Comparison of ENCODE assay signal across 22 mouse cellular contexts in the genomic region with DNA sequence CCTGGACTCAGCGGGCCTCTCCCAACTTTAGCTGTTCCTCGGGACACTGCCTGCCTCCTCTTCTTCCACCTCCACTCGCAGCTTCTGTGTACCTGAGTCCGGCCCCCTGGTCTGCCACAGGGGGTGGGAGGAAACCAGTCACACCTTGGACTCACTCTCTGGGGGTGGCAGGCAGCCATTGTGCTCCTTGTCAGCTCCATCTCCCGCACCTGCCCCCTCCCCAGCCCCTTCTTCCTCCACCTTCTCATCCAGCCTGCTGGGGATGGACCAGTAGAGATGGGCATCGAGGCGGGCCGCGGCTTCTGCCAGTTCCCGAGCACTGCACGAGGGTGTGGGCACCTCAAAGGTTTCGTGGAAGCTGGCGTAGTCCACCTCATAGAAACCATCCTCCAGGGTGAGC. TPM values are rescaled to one million over a fixed set of nuclear protein-coding genes. Genes with fewer than 3 reads are reported as not detected.
A peak's percentile ranks its signal among the peaks of the same experiment; 100 is the strongest.
DNase-seq lines count a peak whose midpoint lies in the region; ATAC-seq and TF ChIP-seq lines count a peak whose summit lies in the region.
"Had no signal": no experiment of that assay in that cellular context is flagged by ENCODE, and none has a peak within 500 bp of the region (broad histone marks: within the 10 kb centered on the region; RNA-seq: fewer than 3 reads in every experiment).

No protein-coding gene starts in this region.

- ATAC-seq in heart, embryonic 11.5 days (replicated peaks; ENCODE audit: insufficient number of reproducible peaks, low FRiP score, low TSS enrichment), result no peak
- no peak for ATAC-seq in midbrain, postnatal 0 days (ENCODE audit: low FRiP score)
- ATAC-seq in kidney, embryonic 16.5 days (ENCODE audit: low FRiP score, low TSS enrichment), result no peak
- ATAC-seq: intestine, embryonic 15.5 days; lung, postnatal 0 days had no signal

- no peak overlapping the region for H3K4me3 ChIP-seq in heart, embryonic 11.5 days (ENCODE audit: low read depth, low read length)
- H3K4me3 ChIP-seq in midbrain, embryonic 10.5 days, result no peak overlapping the region
- H3K4me3 ChIP-seq in midbrain, postnatal 0 days (ENCODE audit: low read depth, low read length), result no peak overlapping the region
- no peak overlapping the region for H3K4me3 ChIP-seq in embryonic facial prominence, embryonic 10.5 days
- no peak overlapping the region for H3K4me3 ChIP-seq in kidney, embryonic 16.5 days (ENCODE audit: low read length)
- H3K4me3 ChIP-seq: embryonic facial prominence, embryonic 15.5 days; heart, embryonic 13.5 days; intestine, embryonic 15.5 days; limb, embryonic 13.5 days; neural tube, embryonic 12.5 days had no signal

- 0 out of 2 replicates have a peak overlapping the region, but pooled peaks have one; percentile 16 for H3K9ac ChIP-seq in heart, embryonic 11.5 days (ENCODE audit: low read depth, low read length)
- no peak overlapping the region for H3K9ac ChIP-seq in midbrain, postnatal 0 days (replicated peaks; ENCODE audit: low read length, poor library complexity, severe bottlenecking)
- H3K9ac ChIP-seq in kidney, embryonic 16.5 days (replicated peaks; ENCODE audit: low read length), result no peak overlapping the region
- H3K9ac ChIP-seq: embryonic facial prominence, embryonic 15.5 days; heart, embryonic 13.5 days; intestine, embryonic 15.5 days; limb, embryonic 13.5 days; liver, embryonic 14.5 days; neural tube, embryonic 12.5 days had no signal

- DNase-seq in heart, postnatal 4 days, result no peak
- no peak for DNase-seq in midbrain, embryonic 10.5 days (ENCODE audit: low spot score)
- DNase-seq in midbrain, postnatal 0 days (ENCODE audit: low spot score), result no peak
- DNase-seq in brain, adult 2 months (ENCODE audit: low read depth, low spot score), result peak; percentile 34
- DNase-seq in embryonic facial prominence, embryonic 10.5 days (ENCODE audit: low spot score), result no peak
- no peak for DNase-seq in embryo, embryonic 9.5 days (ENCODE audit: extremely low spot score)
- DNase-seq: gastrocnemius, postnatal 14 days; heart, postnatal 36 days; thymus, adult 18-20 months had no signal

- H3K27me3 ChIP-seq in heart, embryonic 11.5 days (ENCODE audit: control insufficient read depth, insufficient read depth, low read length), result peaks cover 49% of the 10 kb centered on the region
- peaks cover 85% of the 10 kb centered on the region for H3K27me3 ChIP-seq in midbrain, embryonic 10.5 days (ENCODE audit: low read depth, poor library complexity, severe bottlenecking)
- no peaks in the 10 kb centered on the region for H3K27me3 ChIP-seq in midbrain, postnatal 0 days (ENCODE audit: insufficient read depth, low read length)
- peaks cover 71% of the 10 kb centered on the region for H3K27me3 ChIP-seq in embryonic facial prominence, embryonic 10.5 days (replicated peaks; ENCODE audit: low read depth, poor library complexity, severe bottlenecking)
- peaks cover 28% of the 10 kb centered on the region for H3K27me3 ChIP-seq in kidney, embryonic 16.5 days (ENCODE audit: insufficient read depth, low read length)

- H3K9me3 ChIP-seq in heart, embryonic 11.5 days (replicated peaks; ENCODE audit: control insufficient read depth, low read length), result 0 out of 2 replicates have a peak, but pooled peaks cover 2% of the 10 kb centered on the region
- no peaks in the 10 kb centered on the region for H3K9me3 ChIP-seq in midbrain, embryonic 10.5 days (replicated peaks)
- H3K9me3 ChIP-seq in midbrain, postnatal 0 days (ENCODE audit: low read length), result no peaks in the 10 kb centered on the region
- no peaks in the 10 kb centered on the region for H3K9me3 ChIP-seq in embryonic facial prominence, embryonic 10.5 days
- no peaks in the 10 kb centered on the region for H3K9me3 ChIP-seq in kidney, embryonic 16.5 days (ENCODE audit: low read length)
- H3K9me3 ChIP-seq: embryonic facial prominence, embryonic 15.5 days; intestine, embryonic 15.5 days; limb, embryonic 13.5 days; neural tube, embryonic 12.5 days had no signal

- H3K4me1 ChIP-seq in heart, embryonic 11.5 days (ENCODE audit: control insufficient read depth, insufficient read depth, low read length), result peaks cover 4% of the 10 kb centered on the region
- peaks cover 64% of the 10 kb centered on the region for H3K4me1 ChIP-seq in midbrain, embryonic 10.5 days
- H3K4me1 ChIP-seq in midbrain, postnatal 0 days (ENCODE audit: insufficient read depth, low read length), result peaks cover 6% of the 10 kb centered on the region; the same call in 1 of the 2 replicates
- peaks cover 45% of the 10 kb centered on the region for H3K4me1 ChIP-seq in embryonic facial prominence, embryonic 10.5 days
- 0 out of 2 replicates have a peak, but pooled peaks cover 3% of the 10 kb centered on the region for H3K4me1 ChIP-seq in kidney, embryonic 16.5 days (ENCODE audit: insufficient read depth, low read length)

- WGBS in heart, embryonic 11.5 days (ENCODE audit: insufficient replicate concordance), result 43% methylated on average over 13 of the region's 13 CpGs
- WGBS in midbrain, embryonic 10.5 days, result 45% methylated on average over 13 of the region's 13 CpGs
- 54% methylated on average over 13 of the region's 13 CpGs for WGBS in midbrain, postnatal 0 days
- WGBS in embryonic facial prominence, embryonic 10.5 days, result 56% methylated on average over 13 of the region's 13 CpGs
- WGBS in kidney, embryonic 16.5 days, result 55% methylated on average over 13 of the region's 13 CpGs

- H3K36me3 ChIP-seq in heart, embryonic 11.5 days (ENCODE audit: control insufficient read depth, insufficient read depth, low read length), result no peaks in the 10 kb centered on the region
- peaks cover 25% of the 10 kb centered on the region for H3K36me3 ChIP-seq in midbrain, embryonic 10.5 days
- peaks cover 15% of the 10 kb centered on the region for H3K36me3 ChIP-seq in midbrain, postnatal 0 days (ENCODE audit: insufficient read depth, low read length)
- H3K36me3 ChIP-seq in embryonic facial prominence, embryonic 10.5 days (replicated peaks), result peaks cover 18% of the 10 kb centered on the region
- peaks cover 3% of the 10 kb centered on the region for H3K36me3 ChIP-seq in kidney, embryonic 16.5 days (ENCODE audit: insufficient read depth, low read length)

- H3K27ac ChIP-seq in heart, embryonic 11.5 days (ENCODE audit: low read depth, low read length), result no peak overlapping the region
- peak overlapping the region; percentile 49 for H3K27ac ChIP-seq in midbrain, embryonic 10.5 days (replicated peaks)
- H3K27ac ChIP-seq in midbrain, postnatal 0 days (ENCODE audit: low read depth, low read length), result no peak overlapping the region
- peak overlapping the region; percentile 31; the same call in 1 of the 2 replicates for H3K27ac ChIP-seq in embryonic facial prominence, embryonic 10.5 days (replicated peaks)
- no peak overlapping the region for H3K27ac ChIP-seq in kidney, embryonic 16.5 days (ENCODE audit: low read length)
- H3K27ac ChIP-seq: embryonic facial prominence, embryonic 15.5 days; heart, embryonic 13.5 days; intestine, embryonic 15.5 days; limb, embryonic 13.5 days; liver, embryonic 14.5 days; neural tube, embryonic 12.5 days had no signal

- no peak for TF ChIP-seq CTCF in midbrain, postnatal 0 days (IDR thresholded peaks at IDR 0.05)

- no peak overlapping the region for H3K4me2 ChIP-seq in heart, embryonic 11.5 days
- H3K4me2 ChIP-seq in midbrain, postnatal 0 days (ENCODE audit: low read depth, low read length, poor library complexity, severe bottlenecking), result no peak overlapping the region
- H3K4me2 ChIP-seq in kidney, embryonic 16.5 days (replicated peaks; ENCODE audit: low read depth, low read length), result no peak overlapping the region
- H3K4me2 ChIP-seq: embryonic facial prominence, embryonic 15.5 days; heart, embryonic 13.5 days; intestine, embryonic 15.5 days; limb, embryonic 13.5 days; neural tube, embryonic 12.5 days had no signal

RNA-seq across cellular contexts. Expression of a gene that starts 6.4 kb away (rescaled TPM):
- 0.59 and 0.77 TPM in 2 replicates for polyA plus RNA-seq in heart, embryonic 11.5 days (2014; fragmentation: Nextera tagmentation; extraction: Ambion mirVana)
- total RNA-seq in heart, postnatal 4 days (2021), result not detected
- 0.23 and 0.61 TPM in 2 replicates for polyA plus RNA-seq in midbrain, embryonic 10.5 days (2016; fragmentation: Nextera tagmentation; extraction: Ambion mirVana)
- total RNA-seq in midbrain, postnatal 0 days (2014; rRNA removed), result 13.9 and 14.1 TPM in 2 replicates
- 5.8 and 6.7 TPM in 2 replicates for polyA plus RNA-seq in midbrain, postnatal 0 days (2015; fragmentation: Nextera tagmentation; extraction: Ambion mirVana)
- 0.10 and 0.11 TPM in 2 replicates for polyA plus RNA-seq in embryonic facial prominence, embryonic 10.5 days (2016; fragmentation: Nextera tagmentation; extraction: Ambion mirVana)
- not detected in 2 replicates for polyA plus RNA-seq in kidney, embryonic 16.5 days (2015; fragmentation: Nextera tagmentation; extraction: Ambion mirVana)
- total RNA-seq: G1E; gastrocnemius, postnatal 14 days; heart, postnatal 36 days; megakaryocyte progenitor cell, adult 5-6 weeks; monocyte, adult 5-6 weeks had no signal
- polyA plus RNA-seq: G1E; heart, embryonic 13.5 days; intestine, embryonic 15.5 days; kidney, embryonic 14.5 days; lung, postnatal 0 days had no signal

RNA-seq across cellular contexts. Expression of a gene that starts 18.3 kb away (rescaled TPM):
- polyA plus RNA-seq in heart, embryonic 11.5 days (2014; fragmentation: Nextera tagmentation; extraction: Ambion mirVana), result 0.09 TPM in 1 of 2 replicates, not detected in the other
- under 1 TPM; 0.11 to 0.14 TPM for total RNA-seq in heart, postnatal 4 days (2021)
- 0.46 and 0.75 TPM in 2 replicates for polyA plus RNA-seq in midbrain, embryonic 10.5 days (2016; fragmentation: Nextera tagmentation; extraction: Ambion mirVana)
- 6.1 and 6.6 TPM in 2 replicates for total RNA-seq in midbrain, postnatal 0 days (2014; rRNA removed)
- 3.6 and 3.9 TPM in 2 replicates for polyA plus RNA-seq in midbrain, postnatal 0 days (2015; fragmentation: Nextera tagmentation; extraction: Ambion mirVana)
- 0.09 and 0.15 TPM in 2 replicates for polyA plus RNA-seq in embryonic facial prominence, embryonic 10.5 days (2016; fragmentation: Nextera tagmentation; extraction: Ambion mirVana)
- 1.2 and 1.6 TPM in 2 replicates for polyA plus RNA-seq in kidney, embryonic 16.5 days (2015; fragmentation: Nextera tagmentation; extraction: Ambion mirVana)
- total RNA-seq: monocyte, adult 5-6 weeks had no signal
- polyA plus RNA-seq: G1E; heart, embryonic 13.5 days had no signal

RNA-seq across cellular contexts. Expression of a gene that starts 24.9 kb away (rescaled TPM):
- polyA plus RNA-seq in heart, embryonic 11.5 days (2014; fragmentation: Nextera tagmentation; extraction: Ambion mirVana), result 4.7 and 7.0 TPM in 2 replicates
- 10 to 100 TPM; 81.9 to 82.8 TPM for total RNA-seq in heart, postnatal 4 days (2021)
- polyA plus RNA-seq in midbrain, embryonic 10.5 days (2016; fragmentation: Nextera tagmentation; extraction: Ambion mirVana), result 3.0 and 4.3 TPM in 2 replicates
- total RNA-seq in midbrain, postnatal 0 days (2014; rRNA removed), result 398 and 409 TPM in 2 replicates
- 94.4 and 100 TPM in 2 replicates for polyA plus RNA-seq in midbrain, postnatal 0 days (2015; fragmentation: Nextera tagmentation; extraction: Ambion mirVana)
- polyA plus RNA-seq in embryonic facial prominence, embryonic 10.5 days (2016; fragmentation: Nextera tagmentation; extraction: Ambion mirVana), result 1.2 and 1.4 TPM in 2 replicates
- polyA plus RNA-seq in kidney, embryonic 16.5 days (2015; fragmentation: Nextera tagmentation; extraction: Ambion mirVana), result 1.7 and 2.4 TPM in 2 replicates
- total RNA-seq: megakaryocyte progenitor cell, adult 5-6 weeks; monocyte, adult 5-6 weeks had no signal
- polyA plus RNA-seq: G1E had no signal

RNA-seq across cellular contexts. Expression of a gene that starts 53.6 kb away (rescaled TPM):
- 8.8 and 9.8 TPM in 2 replicates for polyA plus RNA-seq in heart, embryonic 11.5 days (2014; fragmentation: Nextera tagmentation; extraction: Ambion mirVana)
- 10 to 100 TPM; 10.1 to 11.4 TPM for total RNA-seq in heart, postnatal 4 days (2021)
- polyA plus RNA-seq in midbrain, embryonic 10.5 days (2016; fragmentation: Nextera tagmentation; extraction: Ambion mirVana), result 9.3 and 9.9 TPM in 2 replicates
- 11.5 and 16.4 TPM in 2 replicates for total RNA-seq in midbrain, postnatal 0 days (2014; rRNA removed)
- 2.2 and 2.6 TPM in 2 replicates for polyA plus RNA-seq in midbrain, postnatal 0 days (2015; fragmentation: Nextera tagmentation; extraction: Ambion mirVana)
- polyA plus RNA-seq in embryonic facial prominence, embryonic 10.5 days (2016; fragmentation: Nextera tagmentation; extraction: Ambion mirVana), result 10.2 and 11.1 TPM in 2 replicates
- polyA plus RNA-seq in kidney, embryonic 16.5 days (2015; fragmentation: Nextera tagmentation; extraction: Ambion mirVana), result 7.3 and 7.8 TPM in 2 replicates

Comparison
In these comparisons a context has a peak if more than half of its experiments do, and no peak if none do; other contexts are left out.
1. H3K27ac ChIP-seq: peak in midbrain, embryonic 10.5 days (single experiment) and embryonic facial prominence, embryonic 10.5 days (single experiment); none in heart, embryonic 11.5 days (single experiment), midbrain, postnatal 0 days (single experiment) and kidney, embryonic 16.5 days (single experiment).
2. RNA of a gene that starts 24.9 kb away (polyA plus RNA-seq): 94.4 to 100 TPM in midbrain, postnatal 0 days; 4.7 to 7.0 TPM in heart, embryonic 11.5 days, 3.0 to 4.3 TPM in midbrain, embryonic 10.5 days, 1.7 to 2.4 TPM in kidney, embryonic 16.5 days and 1.2 to 1.4 TPM in embryonic facial prominence, embryonic 10.5 days; every median in the first group is over 10 times any median in the second.